Mouse (Mus musculus) embryonic facial prominence, embryonic 15.5 days (tissue): ENCODE results near the gene St5. TPM values are rescaled to one million over a fixed set of nuclear protein-coding genes. Genes with fewer than 3 reads are reported as not detected.

Experiments used
- ATAC-seq: fragments of 200-750 bp; cut with Nextera tagmentation; 2 replicates; pipeline ENCODE4 v1.8.0; 2017; ENCODE audit warnings: low read depth, moderate TSS enrichment; ENCODE audit not compliant: insufficient number of reproducible peaks, low FRiP score, low TSS enrichment
- H3K27ac ChIP-seq: fragments of 300-500 bp; sonication (generic); replicated peaks from 2 replicates; pipeline ENCODE4 v1.5.1; 2015; ENCODE audit warnings: mild to moderate bottlenecking, inconsistent platforms
- H3K27me3 ChIP-seq: fragments of 300-500 bp; sonication (generic); 2 replicates; pipeline ENCODE4 v1.6.1; 2015; ENCODE audit warnings: inconsistent platforms
- H3K36me3 ChIP-seq: fragments of 300-500 bp; sonication (generic); 2 replicates; pipeline ENCODE4 v1.6.1; 2015; ENCODE audit warnings: mild to moderate bottlenecking, inconsistent platforms
- H3K4me1 ChIP-seq: fragments of 300-500 bp; sonication (generic); 2 replicates; pipeline ENCODE4 v1.6.1; 2015; ENCODE audit warnings: inconsistent platforms
- H3K4me2 ChIP-seq: fragments of 300-500 bp; sonication (generic); replicated peaks from 2 replicates; pipeline ENCODE4 v1.6.1; 2015; ENCODE audit warnings: mild to moderate bottlenecking, inconsistent platforms
- H3K4me3 ChIP-seq: fragments of 300-500 bp; sonication (generic); replicated peaks from 2 replicates; pipeline ENCODE4 v1.5.1; 2015; ENCODE audit warnings: mild to moderate bottlenecking, inconsistent platforms
- H3K9ac ChIP-seq: fragments of 300-500 bp; sonication (generic); 2 replicates; pipeline ENCODE4 v1.6.1; 2015; ENCODE audit warnings: inconsistent platforms
- H3K9me3 ChIP-seq: fragments of 300-500 bp; sonication (generic); replicated peaks from 2 replicates; pipeline ENCODE4 v1.6.1; 2016; ENCODE audit warnings: inconsistent platforms
- WGBS: fragments of 180-500 bp; shearing (Covaris S2); methylation state at CpG from one replicate; pipeline ENCODE4 v1.1.7; 2015; 5-methylcytosine and 5-hydroxymethylcytosine counted together
- polyA plus RNA-seq: library from polyadenylated mRNA; unstranded; fragments of >200 nt; fragmentation: Nextera tagmentation; extraction: Ambion mirVana; gene quantifications from 2 replicates; pipeline ENCODE4 v1.2.1, GENCODE M21; 2015

Gene St5
- polyA plus RNA-seq, 1 experiment from 2014 or later = 52.4 TPM

DNA sequence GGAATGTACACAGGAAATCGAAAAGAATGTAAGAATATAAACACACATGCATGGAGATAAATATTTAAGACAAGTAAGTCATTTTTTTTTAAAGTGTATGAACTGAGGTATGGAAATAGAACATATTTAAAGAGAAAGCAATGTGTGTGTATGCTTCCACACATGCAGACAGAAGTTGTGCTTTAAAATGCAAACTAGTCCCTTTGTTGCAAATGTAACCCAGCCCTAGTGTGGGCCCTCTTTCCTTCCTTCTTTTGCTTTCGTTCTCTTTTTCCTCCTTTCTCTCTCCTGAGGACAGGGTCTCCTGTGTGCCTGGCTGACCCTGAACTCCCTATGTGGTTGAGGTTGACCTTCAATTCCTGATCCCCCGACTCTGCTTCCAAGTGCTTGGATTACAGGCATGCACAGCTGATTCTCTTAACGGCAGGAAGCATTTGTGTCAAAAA lies 141.2 kb downstream of the St5 start:
- Histone ChIP-seq H3K27me3 (no peaks in the 10 kb centered on the region), H3K9me3 (no peaks in the 10 kb centered on the region), H3K36me3 (0 out of 2 replicates have a peak, but pooled peaks cover 3% of the 10 kb centered on the region), H3K9ac (no peak overlapping the region), H3K4me1 (peaks cover 24% of the 10 kb centered on the region), H3K4me3 (no peak overlapping the region), H3K4me2 (0 out of 2 replicates have a peak overlapping the region, but pooled peaks have one; percentile 1), H3K27ac (peak overlapping the region; percentile 73)
- WGBS = 24% methylated on average over 4 of the region's 4 CpGs
- ATAC-seq = no peak

GRCm38 (mm10) chr7:109561466-109562153 lies 141.8 kb downstream of the St5 start:
- ATAC-seq = peak; percentile 74
- Histone ChIP-seq H3K4me1 (peaks cover 24% of the 10 kb centered on the region), H3K27ac (peak overlapping the region; percentile 58; the same call in 1 of the 2 replicates), H3K9me3 (no peaks in the 10 kb centered on the region), H3K27me3 (no peaks in the 10 kb centered on the region), H3K36me3 (peaks cover 8% of the 10 kb centered on the region; the same call in 1 of the 2 replicates), H3K9ac (no peak overlapping the region), H3K4me3 (no peak overlapping the region), H3K4me2 (no peak overlapping the region)
- WGBS = 35% methylated on average over 8 of the region's 8 CpGs

- no peak overlapping the region for H3K9ac ChIP-seq
- ATAC-seq = no peak
- 0 out of 2 replicates have a peak overlapping the region, but pooled peaks have one; percentile 5 for H3K27ac ChIP-seq
- peaks cover 21% of the 10 kb centered on the region for H3K36me3 ChIP-seq
- H3K9me3 ChIP-seq = no peaks in the 10 kb centered on the region
- H3K4me1 ChIP-seq = peaks cover 24% of the 10 kb centered on the region
- no peak overlapping the region for H3K4me2 ChIP-seq
- no peaks in the 10 kb centered on the region for H3K27me3 ChIP-seq
- 57% methylated on average over 6 of the region's 6 CpGs for WGBS
- H3K4me3 ChIP-seq = no peak overlapping the region
Observed at GRCm38 (mm10) chr7:109559536-109559935, 143.9 kb downstream of the St5 start.

GRCm38 (mm10) chr7:109546726-109547125 lies 156.7 kb downstream of the St5 start:
- no peak overlapping the region for H3K9ac ChIP-seq
- no peaks in the 10 kb centered on the region for H3K9me3 ChIP-seq
- no peak overlapping the region for H3K4me3 ChIP-seq
- H3K27me3 ChIP-seq = no peaks in the 10 kb centered on the region
- WGBS = 71% methylated on average over 5 of the region's 5 CpGs
- H3K27ac ChIP-seq = no peak overlapping the region
- H3K4me2 ChIP-seq = no peak overlapping the region
- no peak for ATAC-seq
- H3K36me3 ChIP-seq = peaks cover 61% of the 10 kb centered on the region
- peaks cover 5% of the 10 kb centered on the region for H3K4me1 ChIP-seq

DNA sequence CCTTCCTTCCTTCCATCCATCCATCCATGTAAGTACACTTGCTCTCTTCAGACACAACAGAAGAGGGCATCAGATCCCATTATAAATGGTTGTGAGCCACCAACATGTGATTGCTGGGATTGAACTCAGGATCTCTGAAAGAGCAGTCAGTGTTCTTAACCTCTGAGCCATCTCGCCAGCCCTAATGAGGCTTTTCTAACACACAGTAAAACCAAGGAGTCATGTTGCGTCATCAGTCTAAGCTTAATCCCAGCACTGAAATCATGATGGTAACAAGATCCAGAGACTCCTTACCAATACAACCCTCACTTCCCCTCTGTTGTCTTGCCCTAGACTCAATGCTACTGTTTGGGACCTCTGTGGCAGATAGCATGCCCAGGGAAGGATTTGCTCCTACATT lies 157.2 kb downstream of the St5 start:
- WGBS = 82% methylated on average over 2 of the region's 2 CpGs
- Histone ChIP-seq H3K36me3 (peaks cover 61% of the 10 kb centered on the region), H3K9ac (no peak overlapping the region), H3K27ac (0 out of 2 replicates have a peak overlapping the region, but pooled peaks have one; percentile 13), H3K9me3 (no peaks in the 10 kb centered on the region), H3K27me3 (no peaks in the 10 kb centered on the region), H3K4me3 (no peak overlapping the region), H3K4me1 (peaks cover 5% of the 10 kb centered on the region), H3K4me2 (no peak overlapping the region)
- no peak for ATAC-seq

GRCm38 (mm10) chr7:109545255-109545993 lies 158.0 kb downstream of the St5 start:
- peaks cover 62% of the 10 kb centered on the region for H3K36me3 ChIP-seq
- H3K27me3 ChIP-seq = no peaks in the 10 kb centered on the region
- no peak overlapping the region for H3K4me2 ChIP-seq
- H3K27ac ChIP-seq = 0 out of 2 replicates have a peak overlapping the region, but pooled peaks have one; percentile 13
- 73% methylated on average over 10 of the region's 10 CpGs for WGBS
- ATAC-seq = no peak
- no peak overlapping the region for H3K4me3 ChIP-seq
- no peak overlapping the region for H3K9ac ChIP-seq
- H3K4me1 ChIP-seq = peaks cover 5% of the 10 kb centered on the region
- H3K9me3 ChIP-seq = no peaks in the 10 kb centered on the region

DNA sequence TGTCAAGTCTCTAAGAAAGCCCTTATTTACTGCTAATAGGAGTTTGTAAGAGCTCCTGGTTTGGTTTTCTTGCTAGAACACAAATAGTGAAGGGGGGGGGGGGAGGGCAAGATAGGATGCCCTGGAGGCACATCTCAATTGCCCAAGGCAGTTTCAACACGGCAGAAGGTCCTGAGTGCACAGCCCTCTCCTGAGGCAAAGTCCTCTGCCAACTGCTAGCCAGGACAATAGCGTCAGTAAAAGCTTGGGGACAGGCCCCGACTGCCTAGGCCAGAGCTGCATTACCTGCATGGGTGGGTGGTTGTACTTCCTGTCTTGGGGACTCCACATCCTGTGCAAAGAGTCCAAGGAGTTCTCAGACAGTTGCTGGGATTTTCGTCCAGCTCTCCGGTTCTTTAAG lies 158.6 kb downstream of the St5 start:
- H3K27ac ChIP-seq = no peak overlapping the region; the same call in 1 of the 2 replicates
- ATAC-seq = no peak
- peaks cover 61% of the 10 kb centered on the region for H3K36me3 ChIP-seq
- no peaks in the 10 kb centered on the region for H3K9me3 ChIP-seq
- WGBS = 68% methylated on average over 5 of the region's 5 CpGs
- no peak overlapping the region for H3K4me3 ChIP-seq
- H3K9ac ChIP-seq = no peak overlapping the region
- H3K4me2 ChIP-seq = no peak overlapping the region
- no peaks in the 10 kb centered on the region for H3K27me3 ChIP-seq
- peaks cover 5% of the 10 kb centered on the region for H3K4me1 ChIP-seq

DNA sequence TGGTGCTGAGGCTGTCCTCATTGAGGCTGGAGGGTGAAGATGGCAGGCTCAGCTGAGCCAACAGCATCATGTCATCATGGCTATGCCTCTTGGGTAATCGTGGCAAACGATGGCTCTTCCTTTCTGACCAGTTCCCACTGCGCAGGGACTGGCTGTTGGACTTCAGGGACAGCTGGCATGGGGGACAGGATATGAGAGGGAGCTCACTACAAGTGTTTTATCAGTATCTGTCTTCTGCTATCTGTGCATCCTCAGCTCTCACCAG lies 161.1 kb downstream of the St5 start:
- WGBS = 77% methylated on average over 3 of the region's 3 CpGs
- Histone ChIP-seq H3K36me3 (peaks cover 67% of the 10 kb centered on the region), H3K9me3 (no peaks in the 10 kb centered on the region), H3K4me1 (peaks cover 7% of the 10 kb centered on the region), H3K27ac (no peak overlapping the region), H3K27me3 (no peaks in the 10 kb centered on the region), H3K9ac (no peak overlapping the region), H3K4me3 (no peak overlapping the region), H3K4me2 (no peak overlapping the region)
- ATAC-seq = no peak

DNA sequence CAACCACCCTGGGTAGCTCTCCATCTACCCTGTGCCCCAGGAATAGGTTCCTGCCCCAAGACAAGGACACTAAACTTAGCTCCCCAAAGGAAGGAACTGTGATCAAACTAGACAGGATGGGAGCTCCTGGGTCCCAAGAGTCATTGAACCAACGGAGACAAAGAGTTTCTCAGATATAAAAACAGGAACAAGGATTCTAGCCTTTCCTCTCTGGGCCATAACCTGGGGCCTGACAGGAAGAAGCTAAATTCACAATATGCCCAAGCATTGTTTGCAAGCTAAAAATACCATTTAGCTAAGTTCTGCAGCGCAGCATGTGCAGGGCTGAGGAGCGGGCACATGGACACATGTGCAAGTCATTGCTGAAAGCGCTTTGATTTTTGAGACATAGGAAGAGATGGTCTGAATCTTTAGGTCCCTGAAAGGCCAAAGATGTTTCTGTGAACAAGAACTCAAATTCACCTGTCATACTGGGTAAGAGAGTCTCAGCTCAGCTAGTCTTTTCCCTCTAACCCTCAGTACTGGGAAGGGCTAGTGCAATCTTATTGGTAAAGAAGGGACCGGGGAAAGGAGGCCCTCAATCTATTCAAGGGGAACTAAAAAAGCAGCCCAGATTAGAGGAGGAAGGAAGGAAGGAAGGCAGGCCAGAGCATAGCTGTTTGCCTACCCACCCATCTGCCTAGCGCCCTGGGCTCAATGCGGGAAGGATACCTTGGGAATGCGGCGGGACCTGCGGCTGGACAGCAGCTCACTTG lies 161.6 kb downstream of the St5 start:
- peaks cover 70% of the 10 kb centered on the region for H3K36me3 ChIP-seq
- ATAC-seq = no peak
- H3K9me3 ChIP-seq = no peaks in the 10 kb centered on the region
- no peaks in the 10 kb centered on the region for H3K27me3 ChIP-seq
- H3K9ac ChIP-seq = no peak overlapping the region
- H3K4me3 ChIP-seq = no peak overlapping the region
- H3K27ac ChIP-seq = no peak overlapping the region; the same call in 1 of the 2 replicates
- H3K4me1 ChIP-seq = peaks cover 12% of the 10 kb centered on the region
- H3K4me2 ChIP-seq = no peak overlapping the region
- WGBS = 85% methylated on average over 10 of the region's 10 CpGs

- no peak for ATAC-seq
- Histone ChIP-seq H3K36me3 (peaks cover 70% of the 10 kb centered on the region), H3K27ac (no peak overlapping the region), H3K4me1 (peaks cover 15% of the 10 kb centered on the region), H3K4me3 (no peak overlapping the region), H3K27me3 (no peaks in the 10 kb centered on the region), H3K9ac (no peak overlapping the region), H3K9me3 (no peaks in the 10 kb centered on the region), H3K4me2 (no peak overlapping the region)
Observed at GRCm38 (mm10) chr7:109540902-109541301, 162.5 kb downstream of the St5 start.

DNA sequence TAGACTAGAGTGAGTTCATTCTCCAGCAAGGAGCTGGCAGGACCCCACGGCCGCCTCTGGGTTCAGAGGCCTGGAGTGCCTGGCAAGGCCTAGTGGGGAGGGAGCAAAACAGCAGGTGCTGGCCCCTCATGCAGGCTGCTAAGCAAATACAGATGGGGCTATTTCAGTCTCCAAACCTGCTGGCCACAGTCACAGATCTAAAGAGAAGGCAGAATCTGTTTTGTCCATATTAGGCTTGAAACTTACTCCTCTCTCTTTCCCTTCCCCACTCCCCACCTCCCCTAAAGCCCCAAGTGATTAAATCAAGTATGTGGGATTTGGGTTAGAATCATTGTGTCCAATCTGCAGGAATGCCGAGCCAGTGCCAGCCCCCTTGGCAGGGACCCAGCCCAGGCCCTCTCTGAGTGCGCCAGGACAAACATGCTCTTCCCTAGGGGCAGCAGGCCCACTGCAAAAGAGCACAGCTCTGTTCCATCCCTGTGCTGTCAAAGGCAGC lies 166.9 kb downstream of the St5 start:
- Histone ChIP-seq H3K4me3 (no peak overlapping the region), H3K27me3 (no peaks in the 10 kb centered on the region), H3K9ac (no peak overlapping the region), H3K9me3 (no peaks in the 10 kb centered on the region), H3K27ac (peak overlapping the region; percentile 80), H3K36me3 (peaks cover 75% of the 10 kb centered on the region), H3K4me2 (no peak overlapping the region; the same call in 1 of the 2 replicates), H3K4me1 (peaks cover 29% of the 10 kb centered on the region)
- 19% methylated on average over 4 of the region's 4 CpGs for WGBS
- peak; percentile 86 for ATAC-seq
